Mouse (Mus musculus) liver, embryonic 14.5 days (tissue): Measurements from ENCODE around the gene Gm10142. TPM values are rescaled to one million over a fixed set of nuclear protein-coding genes. Genes with fewer than 3 reads are reported as not detected.

Source experiments
- ATAC-seq: fragments of 200-750 bp; cut with Nextera tagmentation; 2 replicates; pipeline ENCODE4 v1.8.0; 2017; ENCODE audit warnings: moderate number of reproducible peaks, mild to moderate bottlenecking, moderate library complexity; ENCODE audit not compliant: insufficient read depth
- DNase-seq, 3 experiments: peaks; one replicate each; pipeline ENCODE4 v3.0.0-alpha.2; 2012 to 2013; ENCODE audit warnings: low read depth in 3 of 3, low spot score in 3 of 3
- H3K27ac ChIP-seq: fragments of 300-500 bp; sonication (generic); 2 replicates; pipeline ENCODE4 v1.5.1; 2014; ENCODE audit warnings: moderate library complexity, mild to moderate bottlenecking, control low read depth, inconsistent platforms
- H3K27me3 ChIP-seq: fragments of 300-500 bp; sonication (generic); 2 replicates; pipeline ENCODE4 v1.6.1; 2014; ENCODE audit warnings: mild to moderate bottlenecking, low read length, moderate library complexity; ENCODE audit not compliant: control insufficient read depth, insufficient read depth
- H3K36me3 ChIP-seq: fragments of 300-500 bp; sonication (generic); replicated peaks from 2 replicates; pipeline ENCODE4 v1.6.1; 2014; ENCODE audit warnings: low read depth; ENCODE audit not compliant: control insufficient read depth, insufficient read depth
- H3K4me1 ChIP-seq, 2 experiments: fragments of 200-500 bp in 1 of 2; fragments of 300-500 bp in 1 of 2; sonication (generic) in 1 of 2; replicated peaks; 2 replicates each; pipeline ENCODE4 v1.6.1; 2012 to 2014; ENCODE audit warnings: antibody characterized with exemption in 1 of 2, inconsistent platforms in 1 of 2, low read length in 1 of 2; ENCODE audit not compliant: control insufficient read depth in 2 of 2, insufficient read depth in 2 of 2
- H3K4me2 ChIP-seq: fragments of 300-500 bp; sonication (generic); 2 replicates; pipeline ENCODE4 v1.6.1; 2014; ENCODE audit warnings: low read depth, mild to moderate bottlenecking, control low read depth, moderate library complexity
- H3K4me3 ChIP-seq, 2 experiments: fragments of 200-500 bp in 1 of 2; fragments of 300-500 bp in 1 of 2; sonication (generic) in 1 of 2; 2 replicates each; pipeline ENCODE4 v1.5.1; 2012 to 2014; ENCODE audit warnings: low read depth in 2 of 2, low read length in 2 of 2, mild to moderate bottlenecking in 2 of 2, control low read depth in 1 of 2, inconsistent platforms in 1 of 2, moderate library complexity in 1 of 2; ENCODE audit not compliant: insufficient read depth in 1 of 2
- H3K9ac ChIP-seq: fragments of 300-500 bp; sonication (generic); replicated peaks from 2 replicates; pipeline ENCODE4 v1.6.1; 2014; ENCODE audit warnings: mild to moderate bottlenecking, control low read depth, moderate library complexity
- H3K9me3 ChIP-seq: fragments of 300-500 bp; sonication (generic); 2 replicates; pipeline ENCODE4 v1.6.1; 2016; ENCODE audit warnings: low read length, mixed read lengths; ENCODE audit not compliant: control insufficient read depth
- CTCF ChIP-seq: IDR thresholded peaks from 2 replicates; pipeline ENCODE4 v1.5.1; 2016; ENCODE audit warnings: antibody characterized with exemption, low read depth, control low read depth
- EP300 ChIP-seq: IDR thresholded peaks from 2 replicates; pipeline ENCODE4 v1.6.1; 2016; ENCODE audit warnings: antibody characterized with exemption, low read depth
- WGBS: fragments of 180-500 bp; shearing (Covaris S2); extraction: QIAGEN DNeasy Blood & Tissue Kit; methylation state at CpG from one replicate; pipeline ENCODE4 v1.1.7; 2014; ENCODE audit not compliant: insufficient replicate concordance; 5-methylcytosine and 5-hydroxymethylcytosine counted together
- polyA plus RNA-seq, 2 experiments: library from polyadenylated mRNA; depleted of rRNA in 1 of 2; stranded (reverse) in 1 of 2; unstranded in 1 of 2; fragments of >200 nt; fragmentation: Nextera tagmentation in 1 of 2; extraction: Ambion mirVana in 1 of 2; gene quantifications; 2 replicates each; pipeline versions ENCODE4 v1.2.1 to v1.2.3; 2012 to 2014

The Gm10142 gene
- polyA plus RNA-seq, 2 experiments = not detected

GRCm38 (mm10) chr10:77673765-77674164 lies 41.8 kb upstream of the Gm10142 start:
- no peak for DNase-seq
- Histone ChIP-seq H3K9ac (no peak overlapping the region), H3K36me3 (no peaks in the 10 kb centered on the region), H3K27me3 (peaks cover 33% of the 10 kb centered on the region), H3K27ac (no peak overlapping the region), H3K4me2 (no peak overlapping the region), H3K9me3 (no peaks in the 10 kb centered on the region), H3K4me3 (no peak overlapping the region), H3K4me1 (peaks cover 13 to 16% of the 10 kb centered on the region in 2 experiments)
- WGBS = 53% methylated on average over 13 of the region's 13 CpGs
- no peak for TF ChIP-seq CTCF
- TF ChIP-seq EP300 = no peak
- ATAC-seq = no peak

GRCm38 (mm10) chr10:77677562-77677961 lies 38.0 kb upstream of the Gm10142 start:
- Histone ChIP-seq H3K4me2 (no peak overlapping the region), H3K9ac (no peak overlapping the region), H3K4me3 (no peak overlapping the region), H3K27ac (no peak overlapping the region), H3K27me3 (peaks cover 40% of the 10 kb centered on the region), H3K9me3 (no peaks in the 10 kb centered on the region), H3K36me3 (no peaks in the 10 kb centered on the region), H3K4me1 (no peaks in the 10 kb centered on the region)
- TF ChIP-seq CTCF = no peak
- TF ChIP-seq EP300 = no peak
- WGBS = 2% methylated on average over 35 of the region's 35 CpGs
- ATAC-seq = no peak
- no peak for DNase-seq

DNA sequence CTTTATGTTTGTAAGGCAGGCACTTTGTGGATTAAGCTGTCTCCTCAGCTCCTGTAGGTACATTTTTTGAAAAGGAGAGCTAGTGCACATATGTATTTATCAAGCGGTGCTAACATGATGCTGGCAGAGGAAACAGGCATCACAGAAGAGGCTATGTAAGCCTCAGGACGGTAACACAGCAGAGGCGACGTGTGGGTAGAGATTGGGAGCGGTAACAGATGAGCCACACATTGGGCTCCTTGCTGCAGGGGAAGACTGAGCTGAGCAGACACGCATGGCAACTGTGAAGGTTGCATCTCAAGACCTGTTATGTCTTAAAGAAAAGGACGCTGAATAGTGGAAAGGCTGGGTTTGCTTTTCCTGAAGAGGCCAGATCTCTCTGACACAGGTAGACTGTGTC lies 32.6 kb upstream of the Gm10142 start:
- peaks cover 45% of the 10 kb centered on the region for H3K27me3 ChIP-seq
- ATAC-seq = no peak
- no peak overlapping the region for H3K4me2 ChIP-seq

GRCm38 (mm10) chr10:77684181-77684580 lies 31.4 kb upstream of the Gm10142 start:
- ATAC-seq = no peak
- Histone ChIP-seq H3K4me3 (no peak overlapping the region), H3K4me1 (no peaks in the 10 kb centered on the region), H3K9me3 (no peaks in the 10 kb centered on the region), H3K36me3 (no peaks in the 10 kb centered on the region), H3K4me2 (no peak overlapping the region), H3K27me3 (peaks cover 35% of the 10 kb centered on the region), H3K9ac (no peak overlapping the region), H3K27ac (no peak overlapping the region)
- DNase-seq = no peak
- WGBS = 31% methylated on average over 8 of the region's 8 CpGs
- TF ChIP-seq EP300 (no peak), CTCF (no peak)

More for the DNA sequence above, 32.6 kb upstream of the Gm10142 start:
- H3K4me3 ChIP-seq = no peak overlapping the region
- H3K9me3 ChIP-seq = no peaks in the 10 kb centered on the region
- H3K36me3 ChIP-seq = no peaks in the 10 kb centered on the region
- no peak overlapping the region for H3K9ac ChIP-seq
- TF ChIP-seq EP300 (no peak), CTCF (no peak)
- 49% methylated on average over 7 of the region's 7 CpGs for WGBS
- H3K27ac ChIP-seq = no peak overlapping the region
- H3K4me1 ChIP-seq = no peaks in the 10 kb centered on the region
- DNase-seq = no peak

- DNase-seq (no peak), ATAC-seq (no peak)
- H3K9ac ChIP-seq = no peak within 1 kb of the TSS
- H3K27ac ChIP-seq = no peak within 1 kb of the TSS
- TF ChIP-seq EP300 (no peak), CTCF (no peak)
- no peak within 1 kb of the TSS for H3K4me2 ChIP-seq
- no peaks in the 10 kb centered on the region for H3K9me3 ChIP-seq
- no peaks in the 10 kb centered on the region for H3K36me3 ChIP-seq
- WGBS = 6% methylated on average over 22 of the region's 22 CpGs
- no peaks in the 10 kb centered on the region for H3K4me1 ChIP-seq
- H3K4me3 ChIP-seq = no peak within 1 kb of the TSS
- H3K27me3 ChIP-seq = peaks cover 31% of the 10 kb centered on the region
Observed at GRCm38 (mm10) chr10:77685895-77686664, 29.5 kb upstream of the Gm10142 start, which contains the start of gene Tspear. TSS of gene Tspear (plus strand) at chr10:77686569.
